Mouse (Mus musculus) megakaryocyte, embryonic 14.5 days (primary cell): ENCODE data around the gene Sox5.

Experiments
- FLI1 ChIP-seq: IDR thresholded peaks from 2 replicates; pipeline ENCODE4 v1.6.1; 2012; ENCODE audit warnings: low read length, inconsistent platforms, mixed read lengths
- GATA1 ChIP-seq: IDR thresholded peaks from 3 replicates; pipeline ENCODE4 v1.6.1; 2012; ENCODE audit warnings: mixed read lengths, low read length, inconsistent platforms, borderline replicate concordance

- TF ChIP-seq FLI1 (no peak), GATA1 (no peak)
Observed at GRCm38 (mm10) chr6:144547141-144547540, 234.6 kb downstream of the Sox5 start.
